Mouse (Mus musculus): Measurements from ENCODE around the gene Crxos.
"Not testable (repeated sequence)": the region's sequence is repeated elsewhere in the genome, so short reads cannot be mapped to it uniquely, and the experiment has no call there.

Crxos gene

GRCm38 (mm10) chr7:15882317-15882716 lies at the start of gene Crxos:
TSS of gene Crxos (plus strand) at chr7:15882617.
- DNase-seq (ENCODE audit: low spot score in 2 of 2): no peak

- no peak for DNase-seq (ENCODE audit: low spot score in 2 of 2)
These were observed 42.8 kb upstream of the Crxos start, which contains the start of gene Obox6 for GRCm38 (mm10) chr7:15839578-15839977. TSS of gene Obox6 (minus strand) at chr7:15839678.

- DNase-seq (ENCODE audit: low spot score in 2 of 2): no peak
These were observed 22.8 kb upstream of the Crxos start for GRCm38 (mm10) chr7:15859657-15860056.

- DNase-seq (ENCODE audit: low spot score in 2 of 2): no peak
These were observed 18.3 kb upstream of the Crxos start for GRCm38 (mm10) chr7:15864104-15864503.

GRCm38 (mm10) chr7:15879756-15880155 lies 2.7 kb upstream of the Crxos start, which contains the start of gene Crx:
TSS of gene Crx (minus strand) at chr7:15879968.
- DNase-seq (ENCODE audit: low spot score in 2 of 2): no peak

GRCm38 (mm10) chr7:15881388-15881787 lies 1.0 kb upstream of the Crxos start:
- no peak for DNase-seq (ENCODE audit: low spot score in 2 of 2)

- DNase-seq (ENCODE audit: low spot score in 2 of 2): no peak
These were observed 586 bp upstream of the Crxos start for GRCm38 (mm10) chr7:15881831-15882230.

GRCm38 (mm10) chr7:15884127-15884526 lies 1.7 kb downstream of the Crxos start:
- no peak for DNase-seq (ENCODE audit: low spot score in 2 of 2)

GRCm38 (mm10) chr7:15894251-15894650 lies 11.8 kb downstream of the Crxos start:
- no peak for DNase-seq (ENCODE audit: low spot score in 2 of 2)

GRCm38 (mm10) chr7:15901366-15902048 lies 19.1 kb downstream of the Crxos start:
- no peak for DNase-seq (ENCODE audit: low spot score in 2 of 2)

- no peak for DNase-seq (ENCODE audit: low spot score in 2 of 2)
These were observed 23.4 kb downstream of the Crxos start for GRCm38 (mm10) chr7:15905861-15906260.

- no peak for DNase-seq (ENCODE audit: low spot score in 2 of 2)
These were observed 24.2 kb downstream of the Crxos start for GRCm38 (mm10) chr7:15906602-15907001.

- DNase-seq (ENCODE audit: low spot score in 2 of 2): no peak
These were observed 25.7 kb downstream of the Crxos start for GRCm38 (mm10) chr7:15907971-15908590.

GRCm38 (mm10) chr7:15910521-15910920 lies 28.1 kb downstream of the Crxos start:
- DNase-seq (ENCODE audit: low spot score in 2 of 2): no peak

GRCm38 (mm10) chr7:15912183-15912582 lies 29.8 kb downstream of the Crxos start:
- DNase-seq (ENCODE audit: low spot score in 2 of 2): peak in 1 of 2 experiments; percentile 50

GRCm38 (mm10) chr7:15914252-15914651 lies 31.8 kb downstream of the Crxos start:
- no peak for DNase-seq (ENCODE audit: low spot score in 2 of 2)

- DNase-seq (ENCODE audit: low spot score in 2 of 2): no peak
These were observed 32.3 kb downstream of the Crxos start for GRCm38 (mm10) chr7:15914751-15915150.

- not testable (repeated sequence) for DNase-seq (ENCODE audit: low spot score in 2 of 2)
These were observed 33.3 kb downstream of the Crxos start for GRCm38 (mm10) chr7:15915695-15916094.

GRCm38 (mm10) chr7:15916134-15916723 lies 33.8 kb downstream of the Crxos start:
- no peak for DNase-seq (ENCODE audit: low spot score in 2 of 2)

- no peak for DNase-seq (ENCODE audit: low spot score in 2 of 2)
These were observed 34.6 kb downstream of the Crxos start for GRCm38 (mm10) chr7:15916996-15917395.

- DNase-seq (ENCODE audit: low spot score in 2 of 2): no peak
These were observed 36.0 kb downstream of the Crxos start for GRCm38 (mm10) chr7:15918371-15918770.

GRCm38 (mm10) chr7:15919947-15920346 lies 37.5 kb downstream of the Crxos start:
- DNase-seq (ENCODE audit: low spot score in 2 of 2): no peak

GRCm38 (mm10) chr7:15920645-15921190 lies 38.3 kb downstream of the Crxos start:
- no peak for DNase-seq (ENCODE audit: low spot score in 2 of 2)

All from heart, adult 9 months (tissue).